Mouse (Mus musculus): ENCODE data around the gene Tec.
"Not testable (repeated sequence)": the region's sequence is repeated elsewhere in the genome, so short reads cannot be mapped to it uniquely, and the experiment has no call there.

Tec gene

DNA sequence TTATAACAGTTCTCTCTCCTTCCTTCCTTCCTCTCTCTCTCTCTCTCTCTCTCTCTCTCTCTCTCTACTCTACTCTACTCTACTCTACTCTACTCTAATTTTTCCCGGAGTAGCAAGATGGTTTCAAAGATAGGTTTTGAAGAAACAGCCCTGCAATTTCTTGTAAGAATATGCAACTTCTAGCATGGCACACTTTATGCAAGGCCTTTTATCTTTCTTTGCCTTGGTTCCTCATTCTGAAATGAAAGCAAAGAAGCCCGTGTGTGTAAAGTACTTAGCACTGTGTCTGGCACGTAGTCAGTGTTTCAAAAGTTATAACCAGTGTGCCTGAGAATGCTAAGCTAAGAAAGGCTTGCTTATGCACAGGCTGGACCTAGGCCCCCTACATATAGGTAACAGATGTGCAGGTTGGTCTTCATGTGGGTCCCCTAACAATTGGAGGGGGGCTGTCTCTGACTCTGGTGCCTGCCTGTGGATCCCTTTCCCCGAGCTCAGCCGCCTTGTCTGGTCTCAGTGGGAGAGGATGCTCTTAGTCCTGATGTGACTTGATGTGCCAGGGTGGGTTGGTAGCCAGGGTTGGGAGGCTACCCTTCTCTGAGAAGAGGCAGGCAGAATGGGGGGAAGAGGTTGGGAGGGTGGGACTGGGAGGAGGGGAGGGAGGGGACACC, 49.6 kb downstream of the Tec start:
- no peak for DNase-seq

DNA sequence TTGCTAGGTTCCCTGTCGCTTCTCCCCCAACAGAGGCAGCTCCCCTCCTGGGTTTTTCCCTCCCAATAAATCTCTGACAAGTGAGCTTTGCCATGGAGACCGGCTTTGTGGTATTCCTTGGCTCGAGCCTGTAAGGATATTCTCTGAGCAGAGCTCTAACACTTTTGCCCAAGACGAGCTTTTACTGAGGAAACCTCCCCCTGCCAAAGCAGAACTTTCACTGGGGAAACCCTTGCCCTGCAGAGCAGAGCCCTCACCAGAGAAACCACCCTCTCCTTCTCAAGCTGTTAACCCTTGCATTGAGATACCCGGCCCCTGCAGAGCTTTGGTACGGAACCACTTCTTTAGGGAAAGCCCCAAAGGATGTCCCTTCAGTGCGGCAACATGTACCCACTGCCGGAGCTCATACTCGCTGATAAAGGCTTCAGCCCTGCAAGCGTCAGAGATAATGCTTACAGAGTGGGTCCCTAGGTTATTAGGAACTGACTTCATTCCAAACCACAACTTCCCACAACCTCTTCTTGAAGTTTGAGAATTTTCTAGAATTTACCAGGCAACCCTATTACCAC, 50.7 kb downstream of the Tec start:
- DNase-seq = no peak

DNA sequence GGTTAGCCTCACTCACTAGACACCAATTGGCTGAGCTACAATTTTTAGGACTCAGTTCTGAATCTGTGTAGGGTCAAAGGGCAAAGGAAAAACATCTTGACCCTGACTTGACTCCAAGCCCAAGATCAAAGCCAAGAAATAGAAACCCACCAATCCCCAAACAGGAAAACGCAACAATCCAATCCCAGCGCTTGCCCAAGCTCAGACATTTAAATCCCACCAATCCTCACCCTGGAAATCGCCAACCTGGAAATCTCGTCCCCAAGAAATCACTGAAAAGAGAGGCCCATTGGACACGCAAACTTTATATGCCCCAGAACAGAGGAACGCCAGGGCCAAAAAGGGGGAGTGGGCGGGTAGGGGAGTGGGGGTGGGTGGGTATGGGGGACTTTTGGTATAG, 51.3 kb downstream of the Tec start:
- DNase-seq = not testable (repeated sequence)

DNA sequence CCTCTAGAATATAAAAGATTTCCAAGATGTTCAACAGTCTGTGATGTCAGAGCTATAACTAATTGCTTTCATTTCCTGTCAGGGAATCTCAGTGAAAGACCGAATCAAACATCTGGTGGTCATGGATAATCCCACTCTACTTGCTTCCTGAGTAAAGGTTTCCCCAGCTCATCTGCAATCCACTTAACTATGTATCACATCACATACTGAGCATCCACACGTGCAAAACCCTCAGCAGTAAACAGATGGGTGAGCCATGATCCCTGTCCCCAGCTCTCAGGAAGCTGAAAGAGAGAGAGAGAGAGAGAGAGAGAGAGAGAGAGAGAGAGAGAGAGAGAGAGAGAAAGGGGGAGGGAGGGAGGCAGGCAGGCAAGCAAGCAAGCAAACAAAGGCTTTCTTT, 51.8 kb downstream of the Tec start:
- DNase-seq = no peak

DNA sequence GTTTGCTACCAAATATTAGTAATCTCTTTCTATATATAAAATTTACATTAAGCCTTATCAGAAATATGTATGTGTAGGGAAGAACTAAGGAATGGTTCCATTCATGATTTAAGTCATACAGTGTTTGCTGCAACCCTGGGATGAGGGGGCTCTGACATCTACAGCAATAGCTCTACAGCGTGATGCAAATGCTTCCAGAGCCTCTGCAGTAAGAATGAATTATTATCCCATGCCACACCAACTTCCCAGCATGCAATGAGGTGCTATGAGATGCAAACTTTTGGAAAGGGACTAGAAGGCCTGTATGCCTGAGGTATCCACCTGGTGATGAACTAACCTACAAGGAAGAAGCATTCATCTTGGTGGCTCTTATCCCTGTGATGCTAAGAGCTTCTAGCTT, 52.2 kb downstream of the Tec start:
- no peak for DNase-seq

DNA sequence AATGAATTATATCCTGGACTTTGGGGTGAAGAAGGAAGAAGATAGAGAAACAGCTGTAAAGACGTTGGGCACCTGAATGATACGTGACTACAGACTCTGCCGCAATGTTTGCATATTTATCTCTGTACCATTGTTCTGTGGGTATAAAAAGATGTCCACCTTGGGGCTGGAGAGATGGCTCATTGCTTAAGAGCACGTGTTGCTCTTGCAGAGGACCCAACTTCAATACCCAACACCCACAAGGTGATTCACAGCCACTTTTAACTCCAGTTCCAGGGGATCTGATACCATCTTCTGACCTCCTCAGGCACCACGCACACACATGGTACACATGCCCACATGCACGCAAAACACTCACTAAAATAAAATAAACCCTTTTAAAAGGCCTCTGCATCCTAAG, 52.9 kb downstream of the Tec start:
- no peak for DNase-seq

DNA sequence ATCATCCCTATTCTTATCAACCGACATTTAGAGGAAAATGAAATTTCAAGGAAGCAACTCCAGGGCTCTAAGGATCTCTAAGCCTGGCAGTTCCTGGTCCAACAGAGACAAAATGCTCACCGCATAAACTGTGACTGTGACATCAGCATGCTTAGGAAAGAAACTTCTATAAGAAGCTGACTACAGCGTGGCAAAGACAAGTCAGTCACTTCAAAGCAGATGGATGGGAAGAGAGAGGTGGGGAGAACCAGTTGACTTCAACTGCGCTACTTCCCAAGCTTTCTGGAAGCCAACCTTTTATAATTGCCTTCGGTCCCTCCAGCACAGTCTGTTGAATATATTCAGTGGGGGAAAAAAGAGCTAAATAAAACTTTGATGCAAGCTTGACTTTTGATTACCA, 54.2 kb downstream of the Tec start:
- no peak for DNase-seq

DNA sequence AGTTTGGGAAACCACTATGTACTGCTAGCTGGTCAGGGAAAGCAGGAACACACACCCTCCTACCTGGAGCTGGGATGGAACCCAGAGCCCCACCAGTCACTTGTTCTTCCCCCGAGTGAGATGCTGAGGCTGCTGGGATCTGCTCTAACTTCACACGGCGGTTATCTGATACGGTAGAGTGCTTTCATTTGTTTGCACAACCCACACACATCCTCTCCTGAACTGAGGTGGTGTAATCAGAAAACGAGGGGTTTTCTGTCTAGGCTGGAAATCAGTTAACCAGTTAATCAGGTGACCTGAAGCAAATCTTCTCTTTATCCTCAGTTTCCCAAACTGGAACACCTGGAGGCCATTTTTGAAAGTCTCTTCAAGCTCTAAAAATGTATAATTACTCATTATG, 55.4 kb downstream of the Tec start:
- DNase-seq = no peak

DNA sequence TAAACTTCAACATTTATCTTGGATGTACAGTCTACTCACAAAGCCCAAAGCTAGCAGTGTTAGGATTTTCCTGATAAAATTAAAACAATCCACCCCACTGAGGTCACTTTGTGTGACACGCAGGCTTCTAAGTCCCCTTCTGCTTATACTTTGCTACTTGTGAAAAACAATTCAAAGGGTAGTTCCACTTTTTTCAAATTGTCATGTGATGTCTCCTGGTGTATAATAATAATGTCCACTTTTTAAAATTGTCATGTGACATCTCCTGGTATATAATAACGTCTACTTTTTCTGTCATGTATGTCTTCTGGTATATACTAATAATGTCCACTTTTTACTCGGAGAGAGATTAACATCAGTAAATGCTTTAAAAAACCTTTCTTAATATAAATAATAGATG, 56.0 kb downstream of the Tec start:
- no peak for DNase-seq

DNA sequence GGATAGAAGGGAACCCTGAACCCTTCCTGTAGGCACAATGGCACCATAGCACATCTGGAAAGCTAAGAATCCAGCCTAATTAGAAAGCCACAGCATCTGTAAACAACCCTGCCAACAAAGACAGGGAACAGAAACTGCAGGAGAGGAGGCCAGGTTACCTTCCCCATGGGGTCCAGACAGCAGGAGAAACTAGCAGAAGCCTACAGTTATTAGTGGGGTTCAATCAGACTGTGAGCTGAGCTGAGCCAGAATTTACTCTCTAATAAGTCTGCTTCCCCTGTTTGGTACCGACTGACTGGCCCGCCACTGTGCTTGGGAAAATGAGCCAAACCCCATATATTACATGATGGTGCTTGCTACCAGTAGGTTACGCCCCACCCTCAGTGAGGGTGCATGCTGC, 56.9 kb downstream of the Tec start:
- no peak for DNase-seq

DNA sequence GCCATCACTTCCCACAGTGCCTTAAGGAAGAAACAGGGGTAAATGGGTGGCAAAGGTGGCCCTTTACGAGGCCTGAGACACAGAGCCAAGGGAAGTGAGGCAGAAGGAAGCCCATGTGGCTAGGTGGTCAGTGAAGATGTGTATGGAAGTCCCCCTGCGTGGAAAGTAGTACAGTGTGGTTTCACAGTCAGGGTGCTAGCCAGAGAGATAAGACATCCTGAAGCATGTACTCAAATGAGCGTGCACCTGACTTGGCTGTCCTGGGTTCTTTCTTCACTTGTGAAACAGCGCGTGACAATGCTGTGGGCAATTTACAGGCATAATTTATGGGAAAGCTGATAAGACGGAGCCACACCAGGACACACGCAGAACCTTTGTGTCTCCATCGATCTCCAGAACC, 57.3 kb downstream of the Tec start:
- DNase-seq = no peak

DNA sequence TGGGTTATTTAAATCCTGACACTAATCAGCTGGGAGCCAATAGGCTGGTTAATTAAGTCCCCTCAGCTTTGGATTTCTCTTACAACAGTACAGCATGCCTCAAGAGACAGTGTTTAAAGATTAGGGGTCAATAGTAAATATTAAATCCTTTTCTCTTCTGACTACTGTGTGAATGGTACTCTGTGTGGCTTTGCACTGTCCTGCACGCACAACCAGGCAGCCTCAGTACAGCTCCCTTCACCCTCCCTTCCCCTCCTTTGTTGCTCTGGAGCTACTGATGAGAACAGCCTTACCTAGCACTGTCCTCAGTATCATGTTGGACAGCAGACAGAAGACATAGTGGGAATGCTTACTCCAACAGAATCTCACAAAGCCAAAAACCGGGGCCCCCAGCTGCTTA, 58.8 kb downstream of the Tec start:
- no peak for DNase-seq

DNA sequence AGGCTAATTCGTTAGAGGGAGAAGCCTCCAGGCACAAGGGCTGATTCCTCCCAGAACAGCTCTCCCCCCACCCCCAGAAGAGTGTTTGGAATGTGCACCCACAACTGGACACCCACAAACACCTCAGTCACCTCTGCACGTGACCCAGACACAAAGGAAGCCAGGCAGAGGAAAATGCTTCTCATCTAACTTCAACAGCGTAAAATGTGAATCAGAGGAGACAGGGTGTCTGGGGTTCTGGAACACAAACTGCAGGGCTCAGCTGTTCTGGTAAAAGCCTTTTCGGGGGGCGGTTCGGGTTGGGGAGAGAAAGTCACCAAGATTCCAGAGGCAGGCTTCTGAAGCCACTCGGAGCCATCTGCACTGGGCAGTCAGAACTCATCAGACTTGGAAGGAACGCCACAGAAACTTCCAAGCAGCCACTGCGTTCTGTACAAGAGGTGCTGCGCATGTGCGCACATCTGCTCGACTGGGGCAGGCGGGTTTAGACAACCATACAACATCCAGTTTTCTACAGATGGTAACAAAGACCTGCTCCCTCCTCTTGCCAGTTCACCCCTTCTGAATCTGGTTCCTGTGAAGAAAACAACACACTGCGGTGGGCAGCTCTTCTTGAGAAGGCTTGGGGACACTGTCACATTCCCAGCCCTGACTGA, 59.7 kb downstream of the Tec start:
- no peak for DNase-seq

DNA sequence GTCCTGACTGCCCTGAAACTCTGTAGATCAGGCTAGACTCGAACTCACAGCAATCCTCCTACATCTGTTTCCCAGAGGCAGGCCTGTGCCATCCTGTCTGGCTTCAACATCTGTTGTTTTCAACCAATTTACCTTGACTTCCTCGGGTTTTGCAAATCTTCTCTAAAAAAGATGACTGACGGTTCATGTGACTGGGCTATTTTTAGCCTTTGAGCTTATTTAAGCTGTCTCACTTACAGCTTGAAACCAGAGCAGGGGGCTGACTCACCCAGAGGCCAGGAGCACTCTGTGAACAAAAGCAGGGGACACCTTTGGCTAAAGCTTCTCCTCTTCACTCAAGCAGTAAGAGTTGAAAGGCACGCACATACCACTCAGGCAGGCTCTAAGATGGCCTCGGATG, 65.4 kb downstream of the Tec start:
- no peak for DNase-seq

DNA sequence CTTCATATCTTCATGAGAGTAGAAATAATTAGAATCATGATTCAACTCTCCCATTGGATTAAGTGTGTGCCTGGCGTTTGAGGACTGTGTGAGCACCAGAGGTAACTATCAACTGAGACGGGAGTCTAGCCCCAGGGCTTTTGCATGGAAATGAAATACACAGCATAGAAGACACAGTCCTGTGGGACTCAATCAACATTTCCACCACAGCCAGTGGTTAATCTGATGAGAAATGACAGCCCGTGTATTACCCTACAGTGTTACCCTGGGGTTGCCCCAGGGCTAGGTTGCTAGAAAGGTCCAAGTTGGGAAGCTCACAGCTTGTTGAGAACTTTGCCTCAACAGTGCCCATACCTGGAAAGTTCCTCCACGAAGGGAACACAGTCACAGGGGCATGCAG, 69.7 kb downstream of the Tec start:
- DNase-seq = no peak

DNA sequence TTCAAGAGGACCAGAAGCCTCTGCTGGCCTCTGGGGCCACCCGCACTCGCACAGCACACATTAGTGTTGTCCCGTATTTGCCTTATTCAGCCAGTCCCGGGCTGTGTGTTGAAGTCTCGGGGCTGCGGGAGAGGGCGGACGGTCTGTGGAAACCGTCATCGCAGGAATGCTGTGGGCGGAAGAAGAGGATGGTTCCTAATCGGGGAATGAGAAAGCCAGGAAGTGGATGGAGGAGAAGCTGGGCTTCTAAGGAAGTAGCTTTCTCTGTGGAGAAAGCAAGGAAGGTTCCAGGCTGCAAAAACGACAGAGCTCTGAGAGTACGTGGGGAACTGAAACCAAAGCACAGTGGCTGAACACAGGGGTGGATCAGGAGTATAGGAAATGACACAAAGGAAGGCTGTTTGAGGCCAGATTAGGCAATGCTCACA, 72.1 kb downstream of the Tec start:
- no peak for DNase-seq

DNA sequence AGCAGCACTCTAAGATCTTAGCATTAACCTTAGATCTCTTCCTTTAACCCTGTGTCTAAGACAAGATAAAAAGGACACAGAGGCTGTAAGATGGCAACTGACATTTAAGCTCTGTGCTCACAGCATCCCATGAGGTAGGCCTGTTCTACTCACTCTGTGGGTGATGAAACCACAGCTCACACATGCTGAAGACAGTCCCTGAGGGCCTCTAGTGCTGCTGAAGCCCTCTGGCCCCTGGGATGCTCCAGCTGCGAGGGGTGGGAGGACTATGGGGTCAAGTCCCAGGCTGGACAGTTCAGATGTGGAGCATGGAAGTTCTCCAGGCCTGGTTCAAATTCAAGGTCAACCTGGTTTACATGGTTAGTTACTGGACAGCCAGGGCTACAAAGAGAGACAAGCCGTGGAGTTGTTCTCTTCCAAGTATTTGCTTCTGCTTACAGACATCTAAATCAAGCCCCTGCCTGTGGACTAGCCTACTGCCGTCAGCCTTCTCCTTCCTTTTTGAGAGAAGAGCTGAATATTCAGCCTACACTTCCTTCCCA, 74.9 kb downstream of the Tec start:
- DNase-seq = no peak

DNA sequence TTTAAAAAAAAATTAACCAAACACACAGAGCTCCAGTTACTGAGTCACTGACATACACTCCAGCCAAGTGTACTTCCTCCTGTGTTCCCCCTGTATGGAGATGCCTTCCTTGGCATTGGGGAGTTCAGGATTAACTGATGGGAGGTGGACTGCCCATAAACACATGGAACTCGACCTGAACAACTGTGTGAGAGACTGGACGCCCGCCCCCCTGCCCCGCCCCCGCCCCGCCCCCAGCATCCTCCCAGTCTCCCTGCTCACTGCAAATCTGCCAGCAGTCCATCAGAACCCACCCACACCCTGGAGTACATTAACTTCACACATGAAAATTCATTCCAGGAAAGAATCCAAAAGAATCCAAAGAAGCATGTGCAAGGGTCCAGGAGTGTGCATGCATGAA, 76.5 kb downstream of the Tec start:
- no peak for DNase-seq

DNA sequence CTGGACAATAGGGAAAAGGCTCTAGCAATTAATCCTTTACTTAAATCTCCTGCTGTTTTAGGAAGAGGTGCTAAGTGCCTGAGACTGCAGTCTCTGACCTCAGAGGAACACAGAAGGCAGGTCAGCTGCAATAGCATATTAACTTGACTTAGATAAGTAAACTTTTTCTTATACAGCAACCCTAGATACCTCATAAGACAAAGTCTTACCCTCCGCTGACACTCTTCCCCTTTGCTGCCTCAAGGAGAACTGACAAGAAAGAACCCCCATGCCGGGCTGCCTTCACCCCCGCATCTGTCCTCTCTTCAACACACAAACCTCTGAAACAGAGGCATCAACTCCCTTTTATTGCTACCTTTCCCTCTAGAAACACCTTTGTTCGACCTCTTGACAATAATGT, 76.9 kb downstream of the Tec start:
- no peak for DNase-seq

DNA sequence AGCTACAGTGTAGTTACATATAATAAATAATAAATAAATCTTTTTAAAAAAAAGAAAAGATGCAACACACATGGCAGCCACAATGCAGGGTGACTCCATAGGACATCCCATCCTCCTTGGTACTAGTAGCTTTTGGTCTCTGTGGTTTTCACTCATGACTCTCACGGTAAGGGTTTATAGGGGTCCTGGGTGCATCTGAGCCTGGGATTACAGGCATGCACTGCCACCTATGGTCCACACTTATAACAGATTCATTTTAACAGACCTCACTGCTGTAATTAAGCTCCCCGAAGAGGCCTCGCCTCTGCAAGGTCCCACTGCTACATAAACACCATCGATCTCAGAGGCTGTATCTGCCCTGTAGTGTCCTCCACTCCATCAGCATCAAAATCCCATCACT, 82.8 kb downstream of the Tec start:
- no peak for DNase-seq

DNA sequence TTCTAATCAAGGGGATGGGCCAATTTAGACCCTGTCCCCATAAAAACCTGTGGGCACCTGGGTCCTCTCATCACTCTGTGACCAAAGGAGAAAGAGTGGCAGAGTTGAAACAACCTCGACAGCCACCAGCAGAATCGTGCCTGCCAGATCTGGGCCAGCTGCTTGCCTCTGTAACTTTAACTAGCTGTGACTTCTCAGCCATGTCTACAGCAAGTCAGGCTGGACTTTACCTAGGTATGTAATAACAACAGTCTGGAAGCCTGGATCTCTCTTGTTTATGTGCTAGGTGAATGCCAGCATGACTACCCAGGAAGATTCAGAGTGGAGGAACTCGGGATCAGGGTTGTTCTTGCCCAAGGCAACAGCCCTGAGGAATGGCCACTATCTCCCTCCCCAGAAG, 83.6 kb downstream of the Tec start:
- DNase-seq = no peak

DNA sequence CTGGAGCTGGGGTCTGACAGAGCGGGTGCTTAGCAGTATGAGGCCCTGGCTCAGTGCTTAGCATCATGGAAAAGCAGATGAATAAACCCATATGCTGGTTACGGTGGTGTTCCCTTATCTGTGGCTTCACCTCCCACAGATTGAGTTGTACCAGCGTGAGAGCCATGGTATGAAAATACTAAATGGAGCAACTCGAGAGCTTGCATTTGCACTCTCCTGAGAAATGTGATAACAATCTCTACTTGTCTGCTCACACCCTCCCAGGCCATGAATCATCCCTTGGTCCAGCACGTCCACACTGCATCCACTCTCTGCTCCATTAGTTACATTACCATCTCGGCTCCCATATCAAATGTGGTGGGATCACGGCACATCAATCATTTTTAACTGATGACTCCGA, 84.3 kb downstream of the Tec start:
- no peak for DNase-seq

DNA sequence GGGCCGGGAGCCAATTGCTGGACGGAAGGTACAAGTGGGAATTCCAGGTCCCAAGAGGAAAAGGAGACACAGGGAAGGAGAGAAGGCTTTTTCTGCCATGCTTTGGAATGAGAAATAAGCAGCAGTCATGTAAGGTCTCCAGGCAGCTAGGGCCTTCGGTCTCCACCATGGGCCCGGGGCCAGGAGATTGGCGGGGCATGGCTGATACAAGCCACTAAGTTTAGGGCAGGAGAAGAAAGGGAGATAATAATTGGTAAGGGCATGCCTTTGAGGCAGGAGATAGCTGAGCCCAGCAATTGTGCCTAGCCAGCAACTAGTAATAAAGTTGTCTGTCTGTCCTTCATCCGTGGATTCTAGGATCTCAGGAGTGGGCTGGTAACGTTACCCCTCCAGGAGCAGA, 85.2 kb downstream of the Tec start:
- no peak for DNase-seq

DNA sequence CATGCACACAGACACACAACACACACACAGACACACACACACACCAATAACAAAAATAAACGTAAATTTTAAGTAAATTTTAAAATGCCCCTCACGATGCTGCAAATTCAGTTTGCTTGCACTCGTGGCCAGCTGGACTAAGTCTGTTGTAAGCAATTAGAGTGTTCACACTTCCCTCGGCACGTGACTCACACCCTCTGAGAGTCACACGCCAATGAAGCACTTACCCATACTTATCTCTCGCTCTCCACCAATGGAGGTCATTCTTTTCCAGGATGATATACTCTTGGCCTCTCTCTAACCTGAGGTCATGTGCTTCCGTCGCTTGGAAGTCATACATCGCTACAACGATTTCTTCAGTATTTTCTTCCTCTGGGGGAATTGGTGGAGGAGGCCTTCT, 86.5 kb downstream of the Tec start:
- no peak for DNase-seq

DNA sequence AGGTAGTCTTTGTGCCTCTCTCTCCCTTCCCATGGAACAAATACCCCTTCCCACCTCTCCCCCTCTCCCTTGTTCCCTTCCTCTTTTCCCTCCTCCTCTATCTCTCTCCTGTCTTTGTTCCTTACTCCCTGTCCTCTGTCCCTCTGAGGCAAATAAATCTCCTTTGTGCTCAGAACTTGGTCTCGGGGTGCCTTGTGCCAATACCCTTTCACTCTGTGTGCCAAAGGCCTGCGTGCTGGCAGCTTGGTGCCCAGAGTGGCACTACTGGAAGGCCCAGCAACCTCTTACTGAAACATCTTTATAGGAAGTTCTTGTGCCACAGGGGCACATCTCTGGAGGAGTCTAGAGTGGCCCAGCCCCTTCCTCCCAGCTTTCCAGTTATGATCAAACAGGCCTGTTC, 91.7 kb downstream of the Tec start:
- no peak for DNase-seq

Measured in liver (tissue).